In the genomic region with DNA sequence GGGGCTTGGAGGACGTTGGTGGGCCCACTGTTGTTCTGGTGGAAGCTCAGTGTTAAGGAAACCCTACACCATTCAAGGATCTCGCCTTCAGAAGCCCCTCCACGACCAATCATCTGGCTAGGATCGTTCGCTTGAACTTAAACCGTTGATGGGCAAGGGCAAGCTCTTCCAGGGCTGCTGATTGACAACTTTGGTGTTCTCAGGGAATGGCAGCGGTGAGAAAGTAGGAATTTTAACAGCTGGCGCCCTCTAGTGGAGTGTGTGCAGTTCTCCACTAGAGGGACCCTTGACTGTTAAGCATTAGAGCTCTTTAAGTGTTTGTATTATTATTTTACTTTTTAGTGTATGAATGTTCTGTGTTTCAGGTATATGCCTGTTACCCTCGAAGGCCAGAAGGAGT, we compare ENCODE assay signal across 8 mouse cellular contexts. TPM values are rescaled to one million over a fixed set of nuclear protein-coding genes. Genes with fewer than 3 reads are reported as not detected.
DNase-seq lines count a peak whose midpoint lies in the region; ATAC-seq lines count a peak whose summit lies in the region.

No protein-coding gene starts in this region.

- 20% methylated on average over 9 of the region's 9 CpGs for WGBS in midbrain, embryonic 11.5 days

- intact Hi-C loops in heart, postnatal 14 days (cut with DNase I) = loop anchor here (2.0 to 10.0 kb wide), 5 partner anchors 27 to 401 kb away; partner anchors contain the start of genes Mrps24 and Xbp1
- intact Hi-C loops in left cerebral cortex, postnatal 14 days (cut with DNase I) = no loop called here

- ATAC-seq in midbrain, embryonic 11.5 days (ENCODE audit: low FRiP score) = peak; percentile 54

- DNase-seq in layer of hippocampus, adult 11-12 months (ENCODE audit: low spot score) = peak; percentile 73
- no peak for DNase-seq in layer of hippocampus, adult 9-10 months (ENCODE audit: low spot score)
- DNase-seq in MN1 (ENCODE audit: low spot score) = peak; percentile 89
- peak; percentile 82 for DNase-seq in embryo, embryonic 10 days (ENCODE audit: low spot score)
- DNase-seq in heart, postnatal 14 days = peak; percentile 74 to 80
- peak; percentile 53 to 76 for DNase-seq in left cerebral cortex, postnatal 14 days (ENCODE audit: low spot score in 2 of 2)
- peak; percentile 91 for DNase-seq in midbrain, embryonic 11.5 days (ENCODE audit: low spot score, missing footprints)
- DNase-seq in testis, postnatal 10 days (ENCODE audit: low spot score) = peak; percentile 79

- no peak overlapping the region for H3K4me3 ChIP-seq in midbrain, embryonic 11.5 days (ENCODE audit: low read depth, low read length)

- no peak overlapping the region for H3K27ac ChIP-seq in midbrain, embryonic 11.5 days (ENCODE audit: low read depth, low read length)

- H3K9ac ChIP-seq in midbrain, embryonic 11.5 days (ENCODE audit: low read length) = 0 out of 2 replicates have a peak overlapping the region, but pooled peaks have one; percentile 1

- no peaks in the 10 kb centered on the region for H3K9me3 ChIP-seq in midbrain, embryonic 11.5 days (ENCODE audit: control insufficient read depth, low read length)

- no peaks in the 10 kb centered on the region for H3K36me3 ChIP-seq in midbrain, embryonic 11.5 days (ENCODE audit: control insufficient read depth, insufficient read depth, low read length)

- H3K4me1 ChIP-seq in midbrain, embryonic 11.5 days (ENCODE audit: control insufficient read depth, insufficient read depth, low read length) = peaks cover 7% of the 10 kb centered on the region

- H3K4me2 ChIP-seq in midbrain, embryonic 11.5 days = no peak overlapping the region

- H3K27me3 ChIP-seq in midbrain, embryonic 11.5 days (ENCODE audit: control insufficient read depth, insufficient read depth, low read length) = no peaks in the 10 kb centered on the region

RNA-seq across cellular contexts. Expression of gene Pold2, which starts 8.1 kb away (rescaled TPM):
- total RNA-seq in heart, postnatal 14 days (2021) = 10 to 100 TPM; 31.0 to 33.0 TPM
- 10 to 100 TPM; 19.4 to 21.2 TPM for total RNA-seq in left cerebral cortex, postnatal 14 days (2021)
- polyA plus RNA-seq in midbrain, embryonic 11.5 days (2014; fragmentation: Nextera tagmentation; extraction: Ambion mirVana) = 83.8 and 97.4 TPM in 2 replicates

RNA-seq across cellular contexts. Expression of gene Myl7, which starts 12.4 kb away (rescaled TPM):
- 100 to 1,000 TPM; 304 to 849 TPM for total RNA-seq in heart, postnatal 14 days (2021)
- not detected for total RNA-seq in left cerebral cortex, postnatal 14 days (2021)
- 0.59 and 0.92 TPM in 2 replicates for polyA plus RNA-seq in midbrain, embryonic 11.5 days (2014; fragmentation: Nextera tagmentation; extraction: Ambion mirVana)

RNA-seq across cellular contexts. Expression of gene Aebp1, which starts 24.4 kb away (rescaled TPM):
- total RNA-seq in heart, postnatal 14 days (2021) = 10 to 100 TPM; 27.1 to 32.5 TPM
- total RNA-seq in left cerebral cortex, postnatal 14 days (2021) = 10 to 100 TPM; 15.2 to 18.6 TPM
- polyA plus RNA-seq in midbrain, embryonic 11.5 days (2014; fragmentation: Nextera tagmentation; extraction: Ambion mirVana) = 15.0 and 15.8 TPM in 2 replicates

RNA-seq across cellular contexts. Expression of gene Polm, which starts 48.4 kb away (rescaled TPM):
- total RNA-seq in heart, postnatal 14 days (2021) = 1 to 10 TPM; 4.2 to 5.0 TPM
- 1 to 10 TPM; 7.0 to 7.7 TPM for total RNA-seq in left cerebral cortex, postnatal 14 days (2021)
- 7.1 and 7.3 TPM in 2 replicates for polyA plus RNA-seq in midbrain, embryonic 11.5 days (2014; fragmentation: Nextera tagmentation; extraction: Ambion mirVana)

Comparison
In these comparisons a context has a peak if more than half of its experiments do, and no peak if none do; other contexts are left out.
1. RNA of gene Myl7, which starts 12.4 kb away (total RNA-seq): 304 to 849 TPM in heart, postnatal 14 days; not detected in left cerebral cortex, postnatal 14 days; every median in the first group is over 100 times any median in the second.